Mouse (Mus musculus) lung, postnatal 0 days (tissue): ENCODE data around the gene Ttbk2. TPM values are rescaled to one million over a fixed set of nuclear protein-coding genes. Genes with fewer than 3 reads are reported as not detected.

Experiments used
- ATAC-seq: fragments of 200-750 bp; cut with Nextera tagmentation; 2 replicates; pipeline ENCODE4 v1.8.0; 2017; ENCODE audit warnings: moderate library complexity
- DNase-seq: peaks from one replicate; pipeline ENCODE4 v3.0.0-alpha.2; 2016; ENCODE audit warnings: low spot score
- H3K27ac ChIP-seq: fragments of 300-500 bp; sonication (generic); 2 replicates; pipeline ENCODE4 v1.5.1; 2014; ENCODE audit warnings: antibody characterized with exemption, mild to moderate bottlenecking, low read length, mixed read lengths
- H3K27me3 ChIP-seq: fragments of 300-500 bp; sonication (generic); replicated peaks from 2 replicates; pipeline ENCODE4 v1.6.1; 2014; ENCODE audit warnings: low read length, mixed read lengths; ENCODE audit not compliant: insufficient read depth
- H3K36me3 ChIP-seq: fragments of 300-500 bp; sonication (generic); 2 replicates; pipeline ENCODE4 v1.6.1; 2014; ENCODE audit warnings: low read length, mixed read lengths; ENCODE audit not compliant: insufficient read depth
- H3K4me1 ChIP-seq: fragments of 300-500 bp; sonication (generic); 2 replicates; pipeline ENCODE4 v1.6.1; 2014; ENCODE audit warnings: antibody characterized with exemption, low read depth, low read length, mixed read lengths; ENCODE audit not compliant: insufficient read depth
- H3K4me2 ChIP-seq: fragments of 300-500 bp; sonication (generic); replicated peaks from 2 replicates; pipeline ENCODE4 v1.6.1; 2014; ENCODE audit warnings: low read depth, mild to moderate bottlenecking, low read length, moderate library complexity, mixed read lengths
- H3K4me3 ChIP-seq: fragments of 300-500 bp; sonication (generic); 2 replicates; pipeline ENCODE4 v1.5.1; 2014; ENCODE audit warnings: low read depth, low read length
- H3K9ac ChIP-seq: fragments of 300-500 bp; sonication (generic); replicated peaks from 2 replicates; pipeline ENCODE4 v1.6.1; 2014; ENCODE audit warnings: low read depth, mild to moderate bottlenecking
- H3K9me3 ChIP-seq: fragments of 300-500 bp; sonication (generic); 2 replicates; pipeline ENCODE4 v1.6.1; 2016; ENCODE audit warnings: low read length, mixed read lengths
- CTCF ChIP-seq: IDR thresholded peaks from 2 replicates; pipeline ENCODE4 v1.5.1; 2016; ENCODE audit warnings: antibody characterized with exemption, mild to moderate bottlenecking
- EP300 ChIP-seq: IDR thresholded peaks from 2 replicates; pipeline ENCODE4 v1.6.1; 2016; ENCODE audit warnings: antibody characterized with exemption, mild to moderate bottlenecking, control low read depth
- WGBS: fragments of 180-500 bp; shearing (Covaris S2); extraction: QIAGEN DNeasy Blood & Tissue Kit; methylation state at CpG from one replicate; pipeline ENCODE4 v1.1.7; 2014; 5-methylcytosine and 5-hydroxymethylcytosine counted together
- polyA plus RNA-seq: library from polyadenylated mRNA; unstranded; fragments of >200 nt; fragmentation: Nextera tagmentation; extraction: Ambion mirVana; gene quantifications from 2 replicates; pipeline ENCODE4 v1.2.1, GENCODE M21; 2015

The Ttbk2 gene
- polyA plus RNA-seq, 1 experiment from 2014 or later = 1.7 TPM

- no peak overlapping the region for H3K4me2 ChIP-seq
- ATAC-seq (no peak), DNase-seq (peak; percentile 6)
- no peaks in the 10 kb centered on the region for H3K4me1 ChIP-seq
- no peak overlapping the region for H3K27ac ChIP-seq
- H3K9me3 ChIP-seq = no peaks in the 10 kb centered on the region
- no peak overlapping the region for H3K4me3 ChIP-seq
- H3K36me3 ChIP-seq = peaks cover 41% of the 10 kb centered on the region
- 93% methylated on average over 6 of the region's 6 CpGs for WGBS
- H3K9ac ChIP-seq = no peak overlapping the region
- no peak for TF ChIP-seq EP300
- TF ChIP-seq CTCF = no peak
- H3K27me3 ChIP-seq = no peaks in the 10 kb centered on the region
Measured at GRCm38 (mm10) chr2:120720821-120721220, 129.6 kb downstream of the Ttbk2 start.

- TF ChIP-seq CTCF (no peak), EP300 (no peak)
- no peak overlapping the region for H3K4me2 ChIP-seq
- 94% methylated on average over 8 of the region's 8 CpGs for WGBS
- no peaks in the 10 kb centered on the region for H3K9me3 ChIP-seq
- no peaks in the 10 kb centered on the region for H3K27me3 ChIP-seq
- H3K4me3 ChIP-seq = no peak overlapping the region
- H3K36me3 ChIP-seq = peaks cover 49% of the 10 kb centered on the region
- H3K27ac ChIP-seq = no peak overlapping the region
- ATAC-seq (no peak), DNase-seq (no peak)
- H3K4me1 ChIP-seq = no peaks in the 10 kb centered on the region
- no peak overlapping the region for H3K9ac ChIP-seq
Measured at GRCm38 (mm10) chr2:120718496-120718895, 131.9 kb downstream of the Ttbk2 start.

GRCm38 (mm10) chr2:120713441-120713840, 137.0 kb downstream of the Ttbk2 start:
- no peaks in the 10 kb centered on the region for H3K27me3 ChIP-seq
- no peak overlapping the region for H3K9ac ChIP-seq
- no peak overlapping the region for H3K27ac ChIP-seq
- TF ChIP-seq CTCF (no peak), EP300 (no peak)
- no peak overlapping the region for H3K4me3 ChIP-seq
- ATAC-seq = no peak
- no peaks in the 10 kb centered on the region for H3K9me3 ChIP-seq
- no peaks in the 10 kb centered on the region for H3K4me1 ChIP-seq
- 98% methylated on average over 3 of the region's 3 CpGs for WGBS
- DNase-seq = no peak
- H3K4me2 ChIP-seq = no peak overlapping the region
- peaks cover 41% of the 10 kb centered on the region for H3K36me3 ChIP-seq

GRCm38 (mm10) chr2:120710948-120711347, 139.5 kb downstream of the Ttbk2 start:
- TF ChIP-seq CTCF = no peak
- no peak for TF ChIP-seq EP300
- H3K4me1 ChIP-seq = no peaks in the 10 kb centered on the region
- H3K4me2 ChIP-seq = no peak overlapping the region
- ATAC-seq (no peak), DNase-seq (no peak)
- H3K36me3 ChIP-seq = peaks cover 42% of the 10 kb centered on the region
- H3K27ac ChIP-seq = no peak overlapping the region
- no peak overlapping the region for H3K4me3 ChIP-seq
- no peaks in the 10 kb centered on the region for H3K27me3 ChIP-seq
- no peak overlapping the region for H3K9ac ChIP-seq
- H3K9me3 ChIP-seq = no peaks in the 10 kb centered on the region
- WGBS = 79% methylated on average over 3 of the region's 3 CpGs

- no peaks in the 10 kb centered on the region for H3K4me1 ChIP-seq
- H3K36me3 ChIP-seq = peaks cover 43% of the 10 kb centered on the region
- 77% methylated on average over 3 of the region's 3 CpGs for WGBS
- H3K4me3 ChIP-seq = no peak overlapping the region
- DNase-seq (no peak), ATAC-seq (no peak)
- no peak overlapping the region for H3K27ac ChIP-seq
- no peak overlapping the region for H3K9ac ChIP-seq
- no peak overlapping the region for H3K4me2 ChIP-seq
- no peaks in the 10 kb centered on the region for H3K9me3 ChIP-seq
- H3K27me3 ChIP-seq = no peaks in the 10 kb centered on the region
- TF ChIP-seq EP300 (no peak), CTCF (no peak)
Measured at GRCm38 (mm10) chr2:120710154-120710553, 140.2 kb downstream of the Ttbk2 start.

GRCm38 (mm10) chr2:120707041-120707440, 143.4 kb downstream of the Ttbk2 start:
- H3K27me3 ChIP-seq = no peaks in the 10 kb centered on the region
- H3K9ac ChIP-seq = no peak overlapping the region
- H3K4me3 ChIP-seq = no peak overlapping the region
- TF ChIP-seq CTCF (no peak), EP300 (no peak)
- no peaks in the 10 kb centered on the region for H3K9me3 ChIP-seq
- H3K4me1 ChIP-seq = no peaks in the 10 kb centered on the region
- H3K27ac ChIP-seq = no peak overlapping the region
- no peak overlapping the region for H3K4me2 ChIP-seq
- ATAC-seq (no peak), DNase-seq (no peak)
- peaks cover 18% of the 10 kb centered on the region; the same call in 1 of the 2 replicates for H3K36me3 ChIP-seq

GRCm38 (mm10) chr2:120702675-120703074, 147.7 kb downstream of the Ttbk2 start:
- Histone ChIP-seq H3K4me3 (no peak overlapping the region), H3K36me3 (peaks cover 20% of the 10 kb centered on the region), H3K27ac (no peak overlapping the region), H3K4me1 (no peaks in the 10 kb centered on the region), H3K9ac (no peak overlapping the region), H3K27me3 (no peaks in the 10 kb centered on the region), H3K4me2 (no peak overlapping the region), H3K9me3 (no peaks in the 10 kb centered on the region)
- TF ChIP-seq CTCF (no peak), EP300 (no peak)
- DNase-seq (no peak), ATAC-seq (no peak)
- WGBS = 73% methylated on average over 5 of the region's 5 CpGs
